Mouse (Mus musculus) heart, adult 2 months (tissue): ENCODE results near the gene Pir.

Experiments
- CTCF ChIP-seq: fragments of 200-600 bp; IDR thresholded peaks from 2 replicates; pipeline ENCODE4 v1.8.1; 2022; ENCODE audit warnings: antibody characterized with exemption, mild to moderate bottlenecking, moderate library complexity
- EP300 ChIP-seq: fragments of 200-500 bp; IDR thresholded peaks from 2 replicates; pipeline ENCODE4 v1.6.1; 2011; ENCODE audit warnings: low read depth, low read length, control low read depth; ENCODE audit not compliant: insufficient read depth
- POLR2A ChIP-seq: fragments of 200-500 bp; IDR thresholded peaks from 2 replicates; pipeline ENCODE4 v1.6.1; 2011; ENCODE audit warnings: mild to moderate bottlenecking, low read depth, low read length, control low read depth; ENCODE audit not compliant: insufficient read depth

DNA sequence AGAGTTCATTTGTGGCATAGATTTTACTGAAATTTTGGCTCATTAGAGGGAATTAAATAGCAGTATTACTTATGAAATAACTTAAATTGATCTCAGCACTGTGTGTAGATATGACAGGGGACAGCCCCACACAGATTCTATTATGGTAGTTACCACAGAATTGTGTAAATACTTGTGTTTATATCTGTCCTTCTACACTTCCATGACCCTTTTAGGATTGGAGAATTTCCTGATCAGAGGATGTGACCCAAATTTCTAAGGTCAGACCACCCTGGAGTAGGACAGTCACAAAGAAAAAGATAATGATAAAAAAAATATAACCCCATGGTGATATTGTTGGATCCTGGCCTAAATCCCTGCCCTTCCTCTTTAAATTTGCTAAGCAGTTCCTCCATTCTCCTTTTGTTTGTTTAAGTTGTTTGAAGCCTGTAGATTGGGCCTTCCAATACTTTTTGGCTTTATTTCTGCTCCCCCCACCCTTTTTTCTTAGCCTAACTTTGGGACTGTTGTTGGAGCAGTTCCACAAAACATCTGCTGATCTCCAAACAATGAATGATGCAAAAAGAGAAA is 136.0 kb downstream of the Pir start:
- TF ChIP-seq CTCF (no peak), POLR2A (no peak), EP300 (no peak)
